Mouse (Mus musculus) cerebellum, adult 2 months (tissue): ENCODE data around the gene Man1b1.
A peak's percentile ranks its signal among the peaks of the same experiment; 100 is the strongest.

Source experiments
- CTCF ChIP-seq: fragments of 200-500 bp; IDR thresholded peaks from 2 replicates; pipeline ENCODE4 v1.5.1; 2011; ENCODE audit warnings: low read depth, mild to moderate bottlenecking, control low read depth, low read length, moderate library complexity, borderline replicate concordance; ENCODE audit not compliant: insufficient read depth
- POLR2A ChIP-seq: fragments of 200-500 bp; IDR thresholded peaks from 2 replicates; pipeline ENCODE4 v1.6.1; 2011; ENCODE audit warnings: low read length, control low read depth, borderline replicate concordance; ENCODE audit not compliant: insufficient read depth

DNA sequence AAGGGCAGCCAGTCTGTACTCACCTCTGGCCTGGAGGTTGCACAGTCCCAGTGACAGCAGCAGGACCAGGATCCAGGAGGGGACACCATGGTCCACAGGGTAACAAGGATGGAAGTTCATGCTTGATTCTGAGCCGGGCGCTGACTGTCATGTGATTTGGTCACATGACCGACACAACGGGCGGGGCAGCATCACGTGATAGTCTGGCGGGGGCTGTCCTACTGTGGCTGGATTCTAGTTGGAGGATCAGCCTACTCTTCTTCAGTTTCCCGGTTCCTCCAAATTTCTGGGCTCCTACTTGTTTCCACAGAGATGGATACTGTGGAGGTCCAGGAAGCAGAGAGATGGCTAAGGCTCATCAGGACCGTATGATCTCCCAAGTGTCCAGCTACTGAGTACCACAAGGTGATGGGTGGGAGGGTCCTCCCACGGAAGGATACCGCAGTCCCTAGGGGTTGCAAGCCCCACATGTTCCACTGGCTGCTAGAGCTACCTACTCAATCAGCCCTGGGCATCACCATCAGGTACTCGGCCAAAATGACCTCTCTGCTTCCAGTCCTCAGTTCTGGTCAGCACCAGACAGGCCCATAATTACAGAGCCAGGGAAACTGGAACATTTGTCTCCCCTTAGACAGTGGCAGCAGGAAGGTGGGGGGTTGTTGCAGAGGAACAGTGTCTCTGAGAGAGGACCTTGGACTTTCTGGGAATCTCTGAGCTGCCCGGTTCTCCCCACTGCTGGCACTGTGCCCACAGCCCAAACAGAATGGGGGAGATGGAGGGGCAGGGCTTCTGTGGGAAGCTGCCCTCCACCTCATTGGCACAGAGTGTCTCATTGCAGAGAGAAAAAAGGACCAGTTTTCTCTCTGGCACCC is 24.3 kb downstream of the Man1b1 start, which contains the start of gene Dpp7:
- no peak for TF ChIP-seq CTCF
- TF ChIP-seq POLR2A, result peak; percentile 87; the same call in 1 of the 2 replicates
